Mouse (Mus musculus): ENCODE data around the gene Zfp784.
"Not testable (repeated sequence)": the region's sequence is repeated elsewhere in the genome, so short reads cannot be mapped to it uniquely, and the experiment has no call there.

The Zfp784 gene

DNA sequence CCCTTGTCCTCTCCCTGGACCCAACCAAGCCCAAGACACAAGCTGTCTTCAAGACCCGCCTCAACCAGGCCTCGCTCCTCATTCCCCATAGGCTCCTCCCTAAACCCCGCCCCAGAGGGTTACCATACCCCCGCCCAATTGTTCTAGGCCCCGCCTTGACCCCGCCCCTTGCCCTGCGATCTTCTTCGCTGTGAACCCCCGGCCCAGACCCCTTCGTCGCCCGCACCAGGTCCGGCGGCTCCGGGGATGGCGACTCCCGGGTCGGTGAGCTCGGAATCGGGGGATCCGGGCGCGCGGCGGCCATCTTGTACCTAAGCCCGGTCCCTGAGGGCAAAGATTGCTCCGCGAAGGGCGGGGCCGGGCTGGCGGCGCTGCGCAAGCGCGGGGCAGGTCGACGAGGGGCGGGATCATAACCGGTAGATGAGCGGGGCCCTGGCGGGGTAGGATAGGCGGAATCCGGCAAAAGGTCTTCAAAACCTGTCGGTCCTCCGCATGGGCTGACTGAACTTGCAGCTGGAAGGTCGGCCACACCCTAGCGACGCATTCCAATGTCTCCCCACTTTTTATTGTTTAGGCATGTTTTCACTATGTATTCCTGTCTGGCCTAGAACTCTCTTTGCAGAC is at the start of gene Zfp784:
Gene Zfp784, minus strand, starts transcription at position 338 of the 624 bp plus-strand sequence.
- peak; percentile 94 for DNase-seq (ENCODE audit: low read depth, low spot score)

DNA sequence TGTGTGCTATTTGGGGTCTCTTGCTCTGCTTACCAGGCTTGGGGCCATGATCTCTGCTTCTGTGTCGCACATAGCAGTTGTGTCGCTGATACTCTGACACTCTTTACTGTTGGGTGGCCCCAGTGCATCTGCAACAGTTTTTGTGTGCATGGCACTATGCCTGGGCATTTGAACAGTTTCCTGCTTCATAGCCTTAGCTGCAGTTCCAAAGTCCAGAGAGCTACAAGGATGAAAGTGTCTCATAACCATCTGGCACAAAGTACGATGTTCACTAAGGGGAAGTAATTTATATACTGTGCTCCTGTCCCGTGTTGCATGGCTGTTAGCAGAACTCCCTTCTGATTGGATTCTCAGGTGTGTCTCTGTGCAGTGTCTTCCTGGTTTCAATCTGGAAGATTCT is 49.6 kb upstream of the Zfp784 start:
- no peak for DNase-seq (ENCODE audit: low read depth, low spot score)

DNA sequence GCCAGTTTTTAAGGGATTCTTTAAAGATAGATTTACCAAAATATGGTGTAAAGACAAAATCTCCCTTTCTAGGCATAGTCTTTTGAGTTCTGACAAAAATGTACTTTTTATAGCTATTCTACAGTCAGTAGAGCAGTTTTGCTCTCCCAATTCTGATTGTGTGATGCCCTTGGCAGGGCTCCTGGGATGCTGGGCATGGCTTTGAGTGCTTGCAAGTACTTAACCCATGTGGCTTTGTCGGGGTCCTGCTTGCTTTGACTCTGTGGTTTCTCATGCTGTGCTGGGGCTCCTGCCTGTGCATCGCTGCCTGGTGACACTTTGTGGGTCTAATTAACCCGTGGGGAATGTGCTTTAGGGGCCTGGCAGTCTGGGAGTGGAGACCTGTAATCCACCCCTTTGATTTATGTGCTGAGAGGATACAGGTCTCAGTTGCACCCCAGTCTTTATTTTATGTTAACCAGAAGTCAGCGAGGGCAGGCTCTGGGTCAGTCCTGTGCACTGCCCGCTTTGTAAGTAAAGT is 48.7 kb upstream of the Zfp784 start:
- DNase-seq (ENCODE audit: low read depth, low spot score): no peak

DNA sequence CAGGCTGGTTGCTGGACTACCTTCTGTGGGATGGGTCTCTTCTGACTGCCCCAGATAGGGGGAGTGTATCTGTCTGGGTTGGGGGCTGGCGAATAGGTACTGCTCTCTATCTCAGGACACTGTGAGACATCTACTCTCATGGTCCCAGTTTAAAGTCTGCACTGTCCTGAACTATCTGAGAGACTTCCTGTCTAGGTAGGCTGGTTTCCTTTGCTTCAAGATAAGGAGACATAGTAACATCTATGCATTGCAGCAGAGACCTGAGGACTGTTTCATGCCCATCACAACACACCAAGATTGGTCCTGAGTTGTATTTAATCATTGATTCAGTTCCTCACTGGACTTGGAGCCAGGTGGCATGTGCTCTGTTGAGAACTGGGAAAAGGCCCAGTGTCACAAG is 47.3 kb upstream of the Zfp784 start:
- DNase-seq (ENCODE audit: low read depth, low spot score): no peak

DNA sequence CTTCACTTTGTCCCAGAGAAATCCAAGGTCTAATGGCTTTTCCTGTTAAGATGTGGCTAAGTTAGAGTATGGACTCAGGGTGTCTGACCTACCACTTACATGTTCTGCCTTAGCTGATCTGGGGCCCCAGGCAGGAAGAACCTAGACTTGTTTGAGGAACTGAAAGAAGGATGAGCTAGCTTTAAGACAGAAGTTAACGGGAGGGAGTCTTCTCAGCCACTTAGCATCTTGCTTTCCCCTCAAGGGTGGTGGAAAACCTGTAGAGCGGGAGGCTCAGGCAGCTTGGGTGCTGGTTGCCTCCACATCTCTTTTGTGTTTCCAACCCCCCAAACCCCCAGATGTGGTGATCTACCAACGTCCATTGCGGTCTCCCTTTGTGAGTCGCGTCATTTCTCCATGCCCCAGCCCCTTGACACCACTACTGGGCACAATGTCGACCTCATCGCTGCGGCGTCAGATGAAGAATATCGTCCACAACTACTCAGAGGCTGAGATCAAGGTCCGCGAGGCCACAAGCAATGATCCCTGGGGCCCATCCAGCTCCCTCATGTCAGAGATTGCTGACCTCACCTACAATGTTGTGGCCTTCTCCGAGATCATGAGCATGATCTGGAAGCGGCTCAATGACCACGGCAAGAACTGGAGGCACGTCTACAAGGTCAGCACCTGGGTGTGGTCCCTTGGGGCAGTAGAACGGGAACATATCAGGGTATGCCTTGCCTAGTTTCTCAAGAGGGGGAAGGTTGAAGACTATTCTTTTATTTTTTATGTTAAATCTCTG is 45.3 kb upstream of the Zfp784 start:
- no peak for DNase-seq (ENCODE audit: low read depth, low spot score)

DNA sequence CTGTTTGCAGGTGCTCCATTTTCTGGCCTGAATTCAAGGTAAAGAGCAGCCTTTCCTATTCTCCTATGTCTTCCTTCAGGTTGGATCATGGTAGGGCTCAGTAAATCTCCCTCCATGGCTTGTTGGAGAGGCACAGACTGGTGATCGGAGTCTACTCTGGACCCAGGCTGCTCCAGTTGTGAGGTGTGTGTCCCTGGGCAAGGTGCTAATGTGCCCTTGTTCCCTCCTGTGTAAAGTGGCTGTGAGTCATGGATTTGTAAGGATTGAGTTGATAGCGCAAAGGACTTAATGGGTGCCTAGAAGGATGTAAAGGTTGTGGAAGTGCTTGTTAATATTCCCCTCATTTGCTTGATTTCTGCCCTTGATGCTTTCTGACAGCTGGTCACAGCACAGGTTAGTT is 43.7 kb upstream of the Zfp784 start:
- no peak for DNase-seq (ENCODE audit: low read depth, low spot score)

DNA sequence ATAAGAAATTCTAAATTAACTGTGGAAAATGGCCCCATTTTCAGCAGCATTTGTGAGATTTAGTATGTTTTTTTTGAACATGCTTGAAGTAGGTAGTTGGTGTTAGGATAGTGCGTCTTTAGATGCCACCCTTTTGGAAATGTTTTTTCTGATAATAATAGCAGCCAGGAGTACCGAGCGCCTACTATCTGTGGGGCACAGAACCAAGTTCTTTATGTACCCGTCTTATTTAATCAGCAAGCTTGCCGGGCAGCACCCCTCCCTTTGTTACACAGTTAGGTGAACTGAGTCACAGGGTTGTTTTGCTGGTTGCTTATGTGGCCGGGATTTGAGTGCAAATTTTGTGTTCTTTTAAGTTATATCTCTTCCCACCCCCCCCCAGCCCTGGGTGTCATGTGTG is 43.0 kb upstream of the Zfp784 start:
- no peak for DNase-seq (ENCODE audit: low read depth, low spot score)

DNA sequence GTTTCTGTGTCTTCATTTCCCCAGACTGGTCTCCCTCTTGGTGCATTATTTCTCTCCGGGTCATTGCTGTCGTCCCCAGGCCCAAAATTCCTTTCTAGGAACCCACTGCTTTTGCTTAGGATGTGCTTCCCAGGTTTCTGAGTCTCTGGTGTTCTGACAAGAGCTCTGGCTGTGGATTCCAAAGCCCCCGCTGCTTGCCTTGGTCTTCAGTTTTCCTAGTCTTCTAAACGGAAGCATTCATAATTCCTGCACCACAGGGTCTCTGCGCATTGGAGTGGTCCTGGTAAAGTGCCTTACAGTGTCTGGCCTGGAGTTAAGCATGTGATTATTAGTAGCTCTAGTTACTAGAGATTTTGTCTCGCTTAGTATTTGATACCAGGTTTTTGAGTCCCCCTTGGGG is 42.6 kb upstream of the Zfp784 start:
- DNase-seq (ENCODE audit: low read depth, low spot score): peak; percentile 71

DNA sequence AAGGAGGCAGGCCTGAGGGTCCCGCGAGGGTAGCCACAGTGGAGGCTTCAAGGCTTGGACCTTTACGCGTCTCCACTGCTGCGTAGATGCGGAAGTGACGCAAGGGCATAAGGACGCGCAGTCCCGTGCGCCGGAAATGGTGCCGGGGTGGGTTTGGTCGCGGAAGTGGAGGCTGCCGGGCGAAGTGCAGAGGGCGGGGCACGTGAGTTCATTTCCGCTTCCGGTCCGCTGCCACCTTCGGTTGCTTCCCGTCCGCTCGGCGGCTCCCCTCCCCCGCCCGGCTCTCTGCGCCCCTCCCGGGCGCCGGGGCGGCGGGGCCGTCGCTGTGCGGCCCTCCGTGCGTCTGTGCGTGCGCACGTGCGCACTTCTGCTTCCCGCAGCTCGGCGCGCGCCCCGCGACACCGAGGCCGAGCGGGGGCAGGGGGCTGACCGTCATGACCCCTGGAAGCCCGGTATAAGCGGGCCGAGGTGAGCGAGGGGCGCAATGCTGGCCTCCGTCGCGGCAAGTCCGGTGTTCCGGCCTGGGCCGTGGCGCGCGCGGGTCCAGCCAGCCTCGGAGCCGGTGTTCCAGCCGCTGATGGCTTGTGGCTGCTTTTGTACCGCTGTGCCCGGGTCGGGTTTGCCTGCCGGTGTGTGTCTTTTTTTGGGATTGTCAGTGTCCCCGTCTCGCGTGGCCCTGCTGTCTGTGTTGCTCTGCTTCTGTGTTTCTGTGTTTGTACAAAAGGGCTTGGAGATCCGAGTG is 41.9 kb upstream of the Zfp784 start, which contains the start of gene Epn1:
Gene Epn1, plus strand, starts transcription at position 226 of the 742 bp plus-strand sequence.
- peak; percentile 96 for DNase-seq (ENCODE audit: low read depth, low spot score)

DNA sequence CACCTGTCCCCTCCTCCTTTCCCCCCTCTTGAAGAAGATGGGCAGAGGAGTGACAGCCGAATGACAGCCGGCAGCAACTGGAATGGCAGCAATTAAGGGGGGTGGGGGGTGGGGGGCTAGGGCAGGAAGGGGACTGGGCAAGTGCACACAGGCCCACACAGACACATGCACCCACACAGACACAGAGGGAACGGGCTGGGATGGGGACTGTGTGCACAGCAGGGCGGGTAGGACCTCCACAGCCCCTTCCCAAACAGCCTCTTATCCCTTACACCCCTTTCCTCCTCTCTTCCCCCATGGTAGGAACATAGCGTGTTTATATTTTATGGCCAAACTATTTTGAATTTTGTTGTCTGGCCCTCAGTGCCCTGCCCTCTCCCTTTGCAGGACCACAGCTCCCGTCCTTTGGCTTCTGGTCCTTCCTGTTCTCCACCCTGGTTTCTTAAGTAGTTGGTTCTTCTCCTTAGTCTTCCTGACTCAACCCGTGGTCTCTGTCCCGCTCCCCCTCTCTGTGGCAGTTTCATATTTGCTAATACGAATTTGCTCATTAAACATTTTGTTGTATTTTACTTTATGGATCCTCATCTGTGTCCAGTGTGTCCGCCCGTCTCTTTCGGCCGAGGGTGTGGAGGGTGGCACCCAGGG is 41.2 kb upstream of the Zfp784 start:
- not testable (repeated sequence) for DNase-seq (ENCODE audit: low read depth, low spot score)

DNA sequence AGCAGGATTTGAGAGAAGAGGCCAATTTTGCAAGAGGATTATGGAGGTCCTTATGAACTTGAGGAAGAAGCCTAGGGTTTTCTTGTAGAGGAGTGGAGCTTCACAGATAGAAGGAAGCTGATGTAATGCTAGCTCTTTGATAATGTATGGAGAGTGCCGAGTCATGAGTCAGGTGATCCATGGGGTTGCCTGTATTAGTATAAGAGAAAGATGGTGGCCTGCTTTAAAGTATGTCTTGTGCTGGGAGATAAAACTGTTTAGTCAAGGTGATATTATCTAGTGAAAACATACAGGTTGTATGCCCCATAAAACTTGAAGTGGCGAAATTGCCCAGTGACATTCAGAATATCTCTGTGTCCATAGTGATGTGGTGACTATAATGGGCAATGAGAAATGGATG is 38.7 kb upstream of the Zfp784 start:
- DNase-seq (ENCODE audit: low read depth, low spot score): no peak

DNA sequence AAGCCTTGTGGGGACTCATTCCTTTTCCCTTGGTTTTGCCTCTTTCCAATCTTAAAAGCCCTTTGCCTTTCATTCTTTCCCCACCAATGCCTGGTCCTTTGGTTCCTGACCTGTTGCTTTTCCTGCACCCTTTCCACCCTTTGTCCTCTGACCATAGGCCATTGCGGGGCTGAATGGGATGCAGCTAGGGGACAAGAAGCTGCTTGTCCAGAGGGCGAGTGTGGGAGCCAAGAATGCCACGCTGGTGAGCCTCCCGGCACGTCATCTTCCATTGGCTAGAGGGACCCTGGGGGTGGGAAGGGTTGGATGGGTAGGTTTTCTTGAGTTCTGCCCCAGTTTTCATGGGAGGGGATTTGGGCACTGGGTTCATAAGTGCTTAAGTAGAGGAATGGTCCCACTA is 36.7 kb upstream of the Zfp784 start:
- no peak for DNase-seq (ENCODE audit: low read depth, low spot score)

DNA sequence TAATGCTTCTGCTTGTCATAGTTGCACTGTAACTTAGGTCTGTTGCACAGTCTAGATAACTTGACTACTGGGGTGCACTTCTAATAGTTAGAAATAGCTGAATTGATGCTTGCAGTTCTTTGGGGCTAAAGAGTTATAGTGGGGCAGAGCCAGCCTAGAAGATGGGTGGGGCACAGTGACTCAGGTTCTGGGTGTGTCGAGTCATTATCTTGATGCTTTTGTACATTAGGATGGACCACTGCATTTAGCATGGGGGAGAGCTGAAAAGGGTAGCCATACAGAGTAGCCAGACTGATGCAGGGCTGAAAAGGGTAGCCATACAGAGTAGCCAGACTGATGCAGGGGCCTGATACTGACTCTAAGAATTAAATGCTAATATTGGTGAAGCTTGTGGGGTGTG is 35.3 kb upstream of the Zfp784 start:
- DNase-seq (ENCODE audit: low read depth, low spot score): no peak

DNA sequence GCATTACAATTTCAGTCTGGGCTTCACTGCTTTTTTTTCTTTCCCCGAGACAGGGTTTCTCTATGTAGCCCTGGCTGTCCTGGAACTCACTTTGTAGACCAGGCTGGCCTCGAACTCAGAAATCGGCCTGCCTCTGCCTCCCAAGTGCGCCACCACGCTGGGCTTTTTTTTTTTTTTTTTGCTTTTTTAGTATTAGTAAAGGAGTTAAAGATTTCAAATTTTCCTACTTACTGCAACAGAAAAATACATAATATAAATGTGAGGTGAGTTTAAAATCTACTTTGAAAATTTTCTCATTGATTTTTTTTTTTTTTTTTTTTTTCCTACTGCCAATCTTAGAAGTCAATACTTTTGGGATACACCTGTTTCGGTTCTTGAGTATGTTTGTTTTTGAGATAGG is 26.6 kb upstream of the Zfp784 start:
- DNase-seq (ENCODE audit: low read depth, low spot score): no peak

DNA sequence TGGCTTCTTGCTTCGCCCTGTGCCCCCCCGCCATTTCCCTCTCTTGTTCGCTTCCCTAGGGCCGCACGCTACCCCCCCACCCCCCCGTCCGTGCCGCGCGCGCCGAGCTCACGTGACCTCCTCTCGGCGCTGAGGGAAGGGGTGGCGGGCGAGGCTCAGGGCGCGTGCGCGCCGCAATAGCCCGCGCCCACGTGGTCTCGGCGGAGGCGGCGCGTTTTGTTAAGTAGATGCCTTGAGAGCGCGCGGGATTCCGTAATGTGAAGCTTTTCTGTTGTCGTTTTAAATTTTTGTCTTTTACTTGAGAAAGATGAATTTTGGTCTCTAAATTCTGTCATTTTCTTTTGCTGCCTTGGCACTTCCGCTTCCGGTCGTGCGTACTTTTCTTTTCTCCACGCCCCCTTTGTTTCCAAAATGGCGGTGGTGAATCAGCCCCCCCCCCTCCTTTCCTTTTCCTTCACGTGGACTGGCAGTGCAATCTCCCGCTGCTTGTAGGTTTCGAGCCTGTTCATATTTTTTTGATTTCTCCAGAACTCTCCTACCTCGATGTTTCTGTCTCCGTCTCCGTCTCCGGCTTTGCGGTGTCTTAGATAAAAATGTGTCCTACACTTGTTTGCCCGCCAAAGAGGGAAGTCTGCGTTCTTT is 24.2 kb upstream of the Zfp784 start:
- peak; percentile 91 for DNase-seq (ENCODE audit: low read depth, low spot score)

DNA sequence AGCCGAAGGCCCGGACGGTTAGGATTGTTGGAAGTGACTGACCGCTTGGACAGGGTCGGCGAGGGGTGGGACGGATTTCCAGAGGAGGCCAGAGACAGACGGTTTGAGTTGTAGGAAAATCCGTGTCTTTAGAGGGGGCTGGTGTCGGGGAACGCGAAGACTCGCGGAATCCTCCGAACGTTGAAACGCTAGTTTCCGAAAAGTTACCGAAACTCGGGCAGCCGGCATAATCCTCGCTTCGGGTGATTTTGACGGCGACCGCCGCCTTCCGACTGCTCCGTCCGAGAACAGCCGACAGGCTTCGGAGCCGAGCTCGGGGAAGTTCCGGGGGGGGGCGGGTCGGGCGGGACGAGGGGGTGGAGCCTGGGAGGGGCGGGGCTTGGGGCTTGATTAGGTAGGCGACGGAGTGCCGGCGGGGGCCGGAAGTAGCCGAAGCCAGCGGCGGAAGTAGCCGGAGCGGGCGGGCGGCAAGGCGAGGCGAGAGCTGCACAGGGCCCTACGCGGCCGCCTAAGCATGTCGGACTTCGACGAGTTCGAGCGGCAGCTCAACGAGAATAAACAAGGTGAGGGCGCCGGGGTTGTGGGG is 23.6 kb upstream of the Zfp784 start, which contains the start of gene U2af2:
Gene U2af2, plus strand, starts transcription at position 370 of the 586 bp plus-strand sequence.
- DNase-seq (ENCODE audit: low read depth, low spot score): peak; percentile 90

DNA sequence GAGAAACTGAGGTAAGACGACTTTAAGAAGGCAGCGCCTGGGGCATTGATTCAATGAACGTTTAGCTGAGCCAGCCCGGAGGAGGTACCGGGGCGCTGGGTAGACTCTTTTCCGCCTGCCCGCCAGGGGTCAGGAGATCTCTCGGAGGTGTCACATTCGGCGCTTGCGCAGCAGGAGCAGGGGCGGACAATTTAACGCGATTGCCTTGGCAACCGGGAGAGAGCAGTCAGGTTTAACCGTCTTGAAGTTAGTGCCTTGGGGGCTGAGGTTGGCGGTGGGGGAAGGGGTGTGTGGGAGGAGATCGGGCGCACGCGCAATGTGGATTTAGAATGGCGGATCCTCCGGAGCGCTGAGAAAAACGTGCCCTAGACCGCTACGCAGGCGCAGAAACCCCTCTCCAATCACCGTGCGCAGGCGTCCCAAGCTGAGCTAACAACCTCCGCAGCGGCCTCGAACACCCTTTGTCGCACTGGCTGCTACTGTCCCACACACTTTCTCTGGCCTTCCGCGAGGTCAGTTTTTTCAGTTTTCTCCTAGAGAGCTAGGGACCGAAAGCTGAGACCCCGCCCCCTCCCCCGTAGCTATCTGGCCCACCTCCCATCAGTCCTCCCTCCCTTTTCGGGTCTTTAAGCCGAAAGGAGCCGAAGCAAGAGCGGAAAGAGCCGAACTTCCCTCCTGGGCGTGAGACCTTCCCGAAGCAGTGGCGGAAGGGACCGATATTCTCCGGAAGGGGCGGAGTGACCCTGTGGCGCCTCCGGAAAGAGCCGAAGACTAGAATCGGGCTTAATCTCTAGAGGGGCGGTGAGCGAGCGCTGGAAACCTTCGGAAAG is 22.9 kb upstream of the Zfp784 start:
- DNase-seq (ENCODE audit: low read depth, low spot score): peak; percentile 98

DNA sequence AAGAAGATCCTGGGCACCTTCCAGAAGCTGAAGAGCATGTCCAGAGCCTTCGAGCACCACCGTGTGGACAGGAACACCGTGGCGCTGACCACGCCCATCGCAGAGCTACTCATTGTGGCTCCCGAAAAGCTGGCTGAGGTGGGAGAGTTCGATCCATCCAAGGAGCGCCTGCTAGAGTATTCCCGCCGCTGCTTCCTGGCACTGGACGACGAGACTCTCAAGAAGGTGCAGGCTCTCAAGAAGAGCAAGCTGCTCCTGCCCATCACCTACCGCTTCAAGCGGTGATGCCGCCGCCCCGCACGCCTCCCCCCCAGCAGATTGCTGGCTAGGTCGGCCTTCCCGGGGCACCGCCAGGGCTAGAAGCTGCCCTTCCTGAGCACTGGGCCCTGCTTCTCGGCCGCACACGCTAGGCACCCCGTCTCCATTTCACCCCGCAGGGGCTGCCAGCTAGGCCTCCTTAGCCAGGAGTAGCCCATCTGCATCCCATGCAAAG is 22.0 kb upstream of the Zfp784 start:
- DNase-seq (ENCODE audit: low read depth, low spot score): peak; percentile 92

DNA sequence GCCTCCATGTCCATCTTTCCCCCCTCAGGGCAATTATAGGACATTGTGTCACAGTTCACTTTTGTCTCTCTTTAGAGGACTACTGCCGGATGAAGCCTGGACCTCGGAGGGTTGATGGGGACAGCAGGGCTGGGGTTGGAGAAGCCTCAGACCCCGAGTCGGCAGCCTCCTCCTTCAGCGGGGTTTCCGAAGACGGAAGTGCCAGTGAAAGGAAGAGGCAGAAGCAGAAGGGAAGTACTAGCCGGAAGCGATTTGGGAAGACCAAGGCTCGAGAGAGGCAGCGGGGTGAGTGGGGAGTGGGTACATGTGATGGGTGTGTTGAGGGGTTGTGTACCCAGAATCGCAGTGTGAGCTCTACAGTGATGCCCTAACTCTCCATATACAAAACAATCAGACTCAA is 21.2 kb upstream of the Zfp784 start:
- DNase-seq (ENCODE audit: low read depth, low spot score): no peak

DNA sequence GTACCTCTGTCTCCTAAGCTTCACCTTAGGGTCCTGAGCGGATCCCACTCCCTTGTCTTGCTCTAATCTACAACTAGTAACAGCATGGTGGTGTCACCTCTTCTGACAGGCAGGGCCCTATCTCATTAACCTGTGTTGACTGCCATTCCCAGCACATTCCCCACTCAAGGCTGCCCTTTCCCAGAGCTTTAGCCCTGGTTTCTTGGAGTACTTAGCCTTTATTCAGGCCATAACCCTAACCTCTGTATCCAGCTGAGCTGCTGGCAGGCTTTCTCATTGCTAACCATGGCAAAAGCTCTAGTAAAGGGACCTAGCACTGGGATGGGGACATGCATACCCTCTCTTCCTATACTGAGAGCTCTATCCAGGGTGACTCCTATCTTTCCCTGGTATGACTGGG is 20.4 kb upstream of the Zfp784 start:
- DNase-seq (ENCODE audit: low read depth, low spot score): no peak
